Mouse (Mus musculus): ENCODE measurements around the gene Tmem233. TPM values are rescaled to one million over a fixed set of nuclear protein-coding genes. Genes with fewer than 3 reads are reported as not detected.
A peak's percentile ranks its signal among the peaks of the same experiment; 100 is the strongest.

Tmem233 gene
- polyA plus RNA-seq, 1 experiment from 2014 or later, result not detected

- Histone ChIP-seq H3K4me3 (ENCODE audit: low read depth, low read length) (no peak overlapping the region), H3K4me2 (ENCODE audit: low read length) (no peak overlapping the region), H3K36me3 (ENCODE audit: control insufficient read depth, insufficient read depth, low read length) (no peaks in the 10 kb centered on the region), H3K27me3 (replicated peaks; ENCODE audit: control insufficient read depth, insufficient read depth, low read length) (no peaks in the 10 kb centered on the region), H3K27ac (ENCODE audit: low read depth, low read length) (no peak overlapping the region), H3K4me1 (ENCODE audit: control insufficient read depth, insufficient read depth, low read length) (no peaks in the 10 kb centered on the region), H3K9ac (ENCODE audit: low read length) (no peak overlapping the region), H3K9me3 (replicated peaks; ENCODE audit: control insufficient read depth, low read length) (no peaks in the 10 kb centered on the region)
- DNase-seq (ENCODE audit: low spot score) (no peak), ATAC-seq (no peak)
- WGBS, result 30% methylated on average over 11 of the region's 11 CpGs
Observed at GRCm38 (mm10) chr5:116039706-116040105, 43.3 kb downstream of the Tmem233 start.

- no peak for DNase-seq (ENCODE audit: low spot score)
- Histone ChIP-seq H3K27ac (ENCODE audit: low read depth, low read length) (no peak overlapping the region), H3K4me2 (ENCODE audit: low read length) (no peak overlapping the region), H3K4me1 (ENCODE audit: control insufficient read depth, insufficient read depth, low read length) (no peaks in the 10 kb centered on the region), H3K27me3 (replicated peaks; ENCODE audit: control insufficient read depth, insufficient read depth, low read length) (no peaks in the 10 kb centered on the region), H3K9me3 (replicated peaks; ENCODE audit: control insufficient read depth, low read length) (no peaks in the 10 kb centered on the region), H3K36me3 (ENCODE audit: control insufficient read depth, insufficient read depth, low read length) (no peaks in the 10 kb centered on the region), H3K9ac (ENCODE audit: low read length) (no peak overlapping the region), H3K4me3 (ENCODE audit: low read depth, low read length) (no peak overlapping the region)
- no peak for ATAC-seq
- whole genome bisulfite sequencing, result 65% methylated on average over 12 of the region's 12 CpGs
Observed at GRCm38 (mm10) chr5:116037731-116038130, 45.3 kb downstream of the Tmem233 start.

- H3K9ac ChIP-seq (ENCODE audit: low read length), result no peak overlapping the region
- ATAC-seq, result no peak
- no peaks in the 10 kb centered on the region for H3K36me3 ChIP-seq (ENCODE audit: control insufficient read depth, insufficient read depth, low read length)
- H3K27ac ChIP-seq (ENCODE audit: low read depth, low read length), result no peak overlapping the region
- H3K4me1 ChIP-seq (ENCODE audit: control insufficient read depth, insufficient read depth, low read length), result no peaks in the 10 kb centered on the region
- no peaks in the 10 kb centered on the region for H3K27me3 ChIP-seq (replicated peaks; ENCODE audit: control insufficient read depth, insufficient read depth, low read length)
- no peak for DNase-seq (ENCODE audit: low spot score)
- H3K9me3 ChIP-seq (replicated peaks; ENCODE audit: control insufficient read depth, low read length), result no peaks in the 10 kb centered on the region
- WGBS, result 51% methylated on average over 16 of the region's 16 CpGs
- H3K4me3 ChIP-seq (ENCODE audit: low read depth, low read length), result no peak overlapping the region
- H3K4me2 ChIP-seq (ENCODE audit: low read length), result no peak overlapping the region
Observed at GRCm38 (mm10) chr5:116036465-116036864, 46.6 kb downstream of the Tmem233 start.

GRCm38 (mm10) chr5:116031190-116031577 lies 51.9 kb downstream of the Tmem233 start:
- no peak for ATAC-seq
- Histone ChIP-seq H3K27ac (ENCODE audit: low read depth, low read length) (no peak overlapping the region), H3K4me2 (ENCODE audit: low read length) (peak overlapping the region; percentile 30), H3K9me3 (replicated peaks; ENCODE audit: control insufficient read depth, low read length) (no peaks in the 10 kb centered on the region), H3K36me3 (ENCODE audit: control insufficient read depth, insufficient read depth, low read length) (no peaks in the 10 kb centered on the region), H3K27me3 (replicated peaks; ENCODE audit: control insufficient read depth, insufficient read depth, low read length) (no peaks in the 10 kb centered on the region; the same call in 1 of the 2 replicates), H3K4me1 (ENCODE audit: control insufficient read depth, insufficient read depth, low read length) (0 out of 2 replicates have a peak, but pooled peaks cover 2% of the 10 kb centered on the region), H3K4me3 (ENCODE audit: low read depth, low read length) (no peak overlapping the region), H3K9ac (ENCODE audit: low read length) (no peak overlapping the region)
- peak; percentile 91 for DNase-seq (ENCODE audit: low spot score)
- 4% methylated on average over 14 of the region's 14 CpGs for WGBS

GRCm38 (mm10) chr5:116030566-116031189 lies 52.4 kb downstream of the Tmem233 start:
- ATAC-seq, result no peak
- Histone ChIP-seq H3K4me2 (ENCODE audit: low read length) (peak overlapping the region; percentile 30), H3K9me3 (replicated peaks; ENCODE audit: control insufficient read depth, low read length) (no peaks in the 10 kb centered on the region), H3K36me3 (ENCODE audit: control insufficient read depth, insufficient read depth, low read length) (no peaks in the 10 kb centered on the region), H3K9ac (ENCODE audit: low read length) (no peak overlapping the region), H3K4me1 (ENCODE audit: control insufficient read depth, insufficient read depth, low read length) (0 out of 2 replicates have a peak, but pooled peaks cover 2% of the 10 kb centered on the region), H3K27me3 (replicated peaks; ENCODE audit: control insufficient read depth, insufficient read depth, low read length) (no peaks in the 10 kb centered on the region; the same call in 1 of the 2 replicates), H3K4me3 (ENCODE audit: low read depth, low read length) (0 out of 2 replicates have a peak overlapping the region, but pooled peaks have one; percentile 9), H3K27ac (ENCODE audit: low read depth, low read length) (no peak overlapping the region)
- 3% methylated on average over 19 of the region's 19 CpGs for WGBS
- DNase-seq (ENCODE audit: low spot score), result no peak

GRCm38 (mm10) chr5:116029071-116029470 lies 54.0 kb downstream of the Tmem233 start:
- Histone ChIP-seq H3K9ac (ENCODE audit: low read length) (no peak overlapping the region), H3K4me1 (ENCODE audit: control insufficient read depth, insufficient read depth, low read length) (0 out of 2 replicates have a peak, but pooled peaks cover 2% of the 10 kb centered on the region), H3K27me3 (replicated peaks; ENCODE audit: control insufficient read depth, insufficient read depth, low read length) (no peaks in the 10 kb centered on the region; the same call in 1 of the 2 replicates), H3K4me3 (ENCODE audit: low read depth, low read length) (no peak overlapping the region), H3K27ac (ENCODE audit: low read depth, low read length) (no peak overlapping the region), H3K4me2 (ENCODE audit: low read length) (no peak overlapping the region), H3K36me3 (ENCODE audit: control insufficient read depth, insufficient read depth, low read length) (no peaks in the 10 kb centered on the region), H3K9me3 (replicated peaks; ENCODE audit: control insufficient read depth, low read length) (no peaks in the 10 kb centered on the region)
- DNase-seq (ENCODE audit: low spot score) (no peak), ATAC-seq (no peak)
- 82% methylated on average over 7 of the region's 7 CpGs for WGBS

GRCm38 (mm10) chr5:116026561-116026960 lies 56.5 kb downstream of the Tmem233 start:
- no peak for ATAC-seq
- H3K4me3 ChIP-seq (ENCODE audit: low read depth, low read length), result no peak overlapping the region

GRCm38 (mm10) chr5:116026107-116026506 lies 56.9 kb downstream of the Tmem233 start:
- no peak for DNase-seq (ENCODE audit: low spot score)
- Histone ChIP-seq H3K4me2 (ENCODE audit: low read length) (no peak overlapping the region), H3K27me3 (replicated peaks; ENCODE audit: control insufficient read depth, insufficient read depth, low read length) (no peaks in the 10 kb centered on the region; the same call in 1 of the 2 replicates), H3K9me3 (replicated peaks; ENCODE audit: control insufficient read depth, low read length) (no peaks in the 10 kb centered on the region), H3K36me3 (ENCODE audit: control insufficient read depth, insufficient read depth, low read length) (peaks cover 12% of the 10 kb centered on the region), H3K27ac (ENCODE audit: low read depth, low read length) (no peak overlapping the region), H3K9ac (ENCODE audit: low read length) (no peak overlapping the region), H3K4me3 (ENCODE audit: low read depth, low read length) (no peak overlapping the region), H3K4me1 (ENCODE audit: control insufficient read depth, insufficient read depth, low read length) (peaks cover 9% of the 10 kb centered on the region)
- no peak for ATAC-seq
- WGBS, result 94% methylated on average over 5 of the region's 5 CpGs

More at GRCm38 (mm10) chr5:116026561-116026960, 56.5 kb downstream of the Tmem233 start:
- Histone ChIP-seq H3K9ac (ENCODE audit: low read length) (no peak overlapping the region), H3K4me1 (ENCODE audit: control insufficient read depth, insufficient read depth, low read length) (peaks cover 9% of the 10 kb centered on the region), H3K36me3 (ENCODE audit: control insufficient read depth, insufficient read depth, low read length) (peaks cover 7% of the 10 kb centered on the region), H3K27ac (ENCODE audit: low read depth, low read length) (no peak overlapping the region), H3K9me3 (replicated peaks; ENCODE audit: control insufficient read depth, low read length) (no peaks in the 10 kb centered on the region), H3K27me3 (replicated peaks; ENCODE audit: control insufficient read depth, insufficient read depth, low read length) (no peaks in the 10 kb centered on the region; the same call in 1 of the 2 replicates), H3K4me2 (ENCODE audit: low read length) (no peak overlapping the region)
- 91% methylated on average over 14 of the region's 14 CpGs for WGBS
- no peak for DNase-seq (ENCODE audit: low spot score)

- under 1% methylated on average over 43 of the region's 46 CpGs for WGBS
- Histone ChIP-seq H3K4me1 (ENCODE audit: control insufficient read depth, insufficient read depth, low read length) (peaks cover 7% of the 10 kb centered on the region), H3K4me2 (ENCODE audit: low read length) (peak within 1 kb of the TSS; percentile 89)
Observed at GRCm38 (mm10) chr5:116024327-116024739, 58.7 kb downstream of the Tmem233 start, which contains the start of gene Prkab1. Gene Prkab1 (minus strand): TSS chr5:116024508.

More at GRCm38 (mm10) chr5:116024327-116024739, 58.7 kb downstream of the Tmem233 start, which contains the start of gene Prkab1:
- peak within 1 kb of the TSS; percentile 81 for H3K27ac ChIP-seq (ENCODE audit: low read depth, low read length)
- DNase-seq (ENCODE audit: low spot score) (peak; percentile 96), ATAC-seq (peak; percentile 97)
- peak within 1 kb of the TSS; percentile 79 for H3K9ac ChIP-seq (ENCODE audit: low read length)
- H3K36me3 ChIP-seq (ENCODE audit: control insufficient read depth, insufficient read depth, low read length), result peaks cover 30% of the 10 kb centered on the region
- H3K9me3 ChIP-seq (replicated peaks; ENCODE audit: control insufficient read depth, low read length), result no peaks in the 10 kb centered on the region
- H3K4me3 ChIP-seq (ENCODE audit: low read depth, low read length), result peak within 1 kb of the TSS; percentile 75
- no peaks in the 10 kb centered on the region for H3K27me3 ChIP-seq (replicated peaks; ENCODE audit: control insufficient read depth, insufficient read depth, low read length)
